ENCODE assay signal across 8 mouse cellular contexts in the genomic region with DNA sequence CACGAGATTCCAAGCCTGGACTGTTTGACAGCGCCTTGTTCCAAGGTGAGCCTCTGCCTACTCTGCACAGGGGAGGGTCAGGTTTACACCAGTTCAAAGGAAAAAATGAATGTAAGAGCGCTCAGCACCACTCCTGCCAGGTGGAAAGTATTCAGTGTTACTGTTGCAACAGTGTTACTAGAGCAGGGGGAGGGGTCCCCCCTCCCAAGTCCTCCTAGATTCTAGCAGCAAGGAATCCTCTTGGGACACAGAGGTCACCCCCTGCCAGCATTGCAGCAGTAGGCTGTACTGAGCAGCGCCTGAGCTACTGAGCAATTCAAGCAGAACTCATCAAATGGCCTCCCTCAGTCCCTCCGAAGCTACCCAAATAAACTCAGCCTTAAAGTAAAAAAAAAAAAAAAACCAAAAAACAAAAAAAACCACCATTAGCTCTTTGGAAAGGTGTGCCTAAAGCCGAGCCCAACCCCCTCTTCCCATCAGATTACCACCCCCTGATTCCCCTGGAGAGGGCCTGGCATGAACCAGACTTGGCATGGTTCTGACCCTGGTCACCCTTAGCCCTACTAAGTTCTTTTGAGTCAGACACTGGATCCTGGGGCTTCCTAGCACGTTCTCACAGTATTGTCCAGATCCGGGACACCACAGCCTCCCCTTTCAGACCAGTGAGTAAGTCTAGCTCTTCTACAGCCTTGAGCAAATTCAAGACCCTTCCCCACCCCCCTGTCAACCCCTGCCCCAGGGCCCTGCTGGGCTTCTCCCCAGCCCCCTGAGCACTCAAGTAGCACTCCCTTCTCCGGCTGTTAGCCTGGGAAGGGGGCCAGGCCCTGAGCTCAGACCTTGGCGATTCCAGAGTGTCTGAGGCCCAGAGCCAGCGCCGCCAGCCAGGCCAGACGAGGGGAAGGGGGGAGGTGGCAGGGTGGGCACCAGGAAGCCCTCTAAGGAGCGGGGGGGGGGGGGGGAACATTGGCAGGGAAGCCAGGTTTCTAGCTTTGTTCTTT. TPM values are rescaled to one million over a fixed set of nuclear protein-coding genes. Genes with fewer than 3 reads are reported as not detected.
A peak's percentile ranks its signal among the peaks of the same experiment; 100 is the strongest.
DNase-seq lines count a peak whose midpoint lies in the region; ATAC-seq and TF ChIP-seq lines count a peak whose summit lies in the region.

A gene (plus strand): TSS at position 585 of the 998 bp plus-strand sequence.

- no peaks in the 10 kb centered on the region for H3K9me3 ChIP-seq in embryonic facial prominence, embryonic 14.5 days (ENCODE audit: control insufficient read depth, low read length)
- no peaks in the 10 kb centered on the region for H3K9me3 ChIP-seq in heart, embryonic 15.5 days (replicated peaks)
- no peaks in the 10 kb centered on the region for H3K9me3 ChIP-seq in lung, embryonic 14.5 days (ENCODE audit: low read depth, low read length)

- peak; percentile 70 for ATAC-seq in embryonic facial prominence, embryonic 14.5 days (ENCODE audit: low read depth)
- ATAC-seq in heart, embryonic 15.5 days (replicated peaks; ENCODE audit: insufficient number of reproducible peaks, insufficient read depth, low FRiP score, low read depth), result peak; percentile 79
- ATAC-seq in lung, embryonic 14.5 days (ENCODE audit: insufficient read depth), result peak; percentile 82

- TF ChIP-seq CTCF in lung, embryonic 14.5 days (IDR thresholded peaks at IDR 0.05; ENCODE audit: low read depth), result no peak
- no peak for TF ChIP-seq CTCF in small intestine, adult 2 months (IDR thresholded peaks at IDR 0.05; ENCODE audit: extremely low read depth, insufficient read length, insufficient replicate concordance, low read depth, low read length)

- DNase-seq in right cerebral cortex, postnatal 4 days, result peak; percentile 71
- no peak for DNase-seq in right cerebral cortex, postnatal 36 days (ENCODE audit: low spot score in 2 of 2)
- DNase-seq in embryonic facial prominence, embryonic 14.5 days (ENCODE audit: low spot score), result peak; percentile 86
- DNase-seq in kidney, postnatal 25 days, result peak; percentile 29 to 76
- peak; percentile 91 for DNase-seq in lung, embryonic 14.5 days
- no peak for DNase-seq in c-Kit-positive CD71-positive TER-119-positive erythroid progenitor cells, embryonic 14.5 days (ENCODE audit: low spot score)

- H3K36me3 ChIP-seq in embryonic facial prominence, embryonic 14.5 days (ENCODE audit: control insufficient read depth, insufficient read depth, low read length), result no peaks in the 10 kb centered on the region
- no peaks in the 10 kb centered on the region for H3K36me3 ChIP-seq in heart, embryonic 15.5 days
- H3K36me3 ChIP-seq in lung, embryonic 14.5 days (ENCODE audit: insufficient read depth), result no peaks in the 10 kb centered on the region
- H3K36me3 ChIP-seq in small intestine, adult 2 months (ENCODE audit: control insufficient read depth, insufficient read depth, low read length), result no peaks in the 10 kb centered on the region

- H3K27me3 ChIP-seq in embryonic facial prominence, embryonic 14.5 days (replicated peaks; ENCODE audit: control insufficient read depth, insufficient read depth, low read length), result peaks cover 5% of the 10 kb centered on the region
- H3K27me3 ChIP-seq in heart, embryonic 15.5 days, result peaks cover 34% of the 10 kb centered on the region
- H3K27me3 ChIP-seq in lung, embryonic 14.5 days (ENCODE audit: insufficient read depth, low read length), result peaks cover 5% of the 10 kb centered on the region; the same call in 1 of the 2 replicates
- H3K27me3 ChIP-seq in small intestine, adult 2 months (ENCODE audit: control insufficient read depth, insufficient read depth, low read length), result peaks cover 27% of the 10 kb centered on the region

- 14% methylated on average over 11 of the region's 14 CpGs for WGBS in embryonic facial prominence, embryonic 14.5 days
- 31% methylated on average over 14 of the region's 14 CpGs for WGBS in heart, embryonic 15.5 days
- WGBS in lung, embryonic 14.5 days, result 20% methylated on average over 13 of the region's 14 CpGs
- WGBS in small intestine, adult 2 months, result 60% methylated on average over 14 of the region's 14 CpGs

- peak within 1 kb of the TSS; percentile 86 for H3K9ac ChIP-seq in embryonic facial prominence, embryonic 14.5 days (ENCODE audit: low read depth, low read length)
- H3K9ac ChIP-seq in heart, embryonic 15.5 days, result peak within 1 kb of the TSS; percentile 90
- peak within 1 kb of the TSS; percentile 89 for H3K9ac ChIP-seq in lung, embryonic 14.5 days

- H3K27ac ChIP-seq in embryonic facial prominence, embryonic 14.5 days (replicated peaks; ENCODE audit: low read depth, low read length), result peak within 1 kb of the TSS; percentile 96
- peak within 1 kb of the TSS; percentile 94 for H3K27ac ChIP-seq in heart, embryonic 15.5 days
- peak within 1 kb of the TSS; percentile 96 for H3K27ac ChIP-seq in lung, embryonic 14.5 days (ENCODE audit: low read depth)
- H3K27ac ChIP-seq in small intestine, adult 2 months (ENCODE audit: insufficient read depth, low read depth, low read length), result peak within 1 kb of the TSS; percentile 59

- peak within 1 kb of the TSS; percentile 91 for H3K4me2 ChIP-seq in embryonic facial prominence, embryonic 14.5 days (ENCODE audit: low read depth, low read length)
- peak within 1 kb of the TSS; percentile 96 for H3K4me2 ChIP-seq in heart, embryonic 15.5 days
- peak within 1 kb of the TSS; percentile 97 for H3K4me2 ChIP-seq in lung, embryonic 14.5 days

- TF ChIP-seq POLR2A in small intestine, adult 2 months (IDR thresholded peaks at IDR 0.05; ENCODE audit: low read depth, low read length), result no peak

- H3K4me3 ChIP-seq in embryonic facial prominence, embryonic 14.5 days (ENCODE audit: low read depth, low read length), result peak within 1 kb of the TSS; percentile 66
- H3K4me3 ChIP-seq in heart, embryonic 15.5 days, result peak within 1 kb of the TSS; percentile 68
- H3K4me3 ChIP-seq in lung, embryonic 14.5 days (ENCODE audit: low read depth, low read length), result peak within 1 kb of the TSS; percentile 81
- H3K4me3 ChIP-seq in small intestine, adult 2 months (ENCODE audit: low read depth, low read length), result peak within 1 kb of the TSS; percentile 61

- peaks cover 36% of the 10 kb centered on the region for H3K4me1 ChIP-seq in embryonic facial prominence, embryonic 14.5 days (ENCODE audit: control insufficient read depth, insufficient read depth, low read length)
- peaks cover 56% of the 10 kb centered on the region for H3K4me1 ChIP-seq in heart, embryonic 15.5 days (replicated peaks)
- H3K4me1 ChIP-seq in lung, embryonic 14.5 days (ENCODE audit: insufficient read depth), result peaks cover 34% of the 10 kb centered on the region
- peaks cover 6% of the 10 kb centered on the region for H3K4me1 ChIP-seq in small intestine, adult 2 months (ENCODE audit: control insufficient read depth, insufficient read depth, insufficient read length, low read length)

RNA-seq across cellular contexts. Expression of the gene that starts here (rescaled TPM):
- 59.2 and 68.0 TPM in 2 replicates for polyA plus RNA-seq in embryonic facial prominence, embryonic 14.5 days (2014; fragmentation: Nextera tagmentation; extraction: Ambion mirVana)
- 26.6 and 43.3 TPM in 2 replicates for polyA plus RNA-seq in heart, embryonic 15.5 days (2015; fragmentation: Nextera tagmentation; extraction: Ambion mirVana)
- 51.8 and 55.9 TPM in 2 replicates for polyA plus RNA-seq in lung, embryonic 14.5 days (2014; fragmentation: Nextera tagmentation; extraction: Ambion mirVana)
- 28.2 and 30.2 TPM in 2 replicates for polyA plus RNA-seq in small intestine, adult 2 months (2012; rRNA removed)

Comparison
In these comparisons a context has a peak if more than half of its experiments do, and no peak if none do; other contexts are left out.
1. DNase-seq: peak in right cerebral cortex, postnatal 4 days (single experiment), embryonic facial prominence, embryonic 14.5 days (single experiment), kidney, postnatal 25 days (2 of 2) and lung, embryonic 14.5 days (single experiment); none in right cerebral cortex, postnatal 36 days (0 of 2) and c-Kit-positive CD71-positive TER-119-positive erythroid progenitor cells, embryonic 14.5 days (single experiment).
2. Peak in every context shown above with its lines, with median percentiles within 50 percentile points of each other: ATAC-seq, H3K27ac ChIP-seq, H3K4me2 ChIP-seq, H3K4me3 ChIP-seq and H3K9ac ChIP-seq.